Mouse (Mus musculus) liver, postnatal 0 days (tissue): ENCODE results near the gene Ccdc142.

Experiments
- CTCF ChIP-seq: sonication (generic); IDR thresholded peaks from 2 replicates; pipeline ENCODE4 v1.5.1; 2016; ENCODE audit warnings: antibody characterized with exemption, low read depth
- EP300 ChIP-seq: IDR thresholded peaks from 2 replicates; pipeline ENCODE4 v1.6.1; 2016; ENCODE audit warnings: antibody characterized with exemption, low read depth, mild to moderate bottlenecking

- TF ChIP-seq CTCF (no peak), EP300 (no peak)
Measured at GRCm38 (mm10) chr6:83135571-83136161, 34.3 kb downstream of the Ccdc142 start.
